Comparison of ENCODE assay signal across 8 mouse cellular contexts in the genomic region with DNA sequence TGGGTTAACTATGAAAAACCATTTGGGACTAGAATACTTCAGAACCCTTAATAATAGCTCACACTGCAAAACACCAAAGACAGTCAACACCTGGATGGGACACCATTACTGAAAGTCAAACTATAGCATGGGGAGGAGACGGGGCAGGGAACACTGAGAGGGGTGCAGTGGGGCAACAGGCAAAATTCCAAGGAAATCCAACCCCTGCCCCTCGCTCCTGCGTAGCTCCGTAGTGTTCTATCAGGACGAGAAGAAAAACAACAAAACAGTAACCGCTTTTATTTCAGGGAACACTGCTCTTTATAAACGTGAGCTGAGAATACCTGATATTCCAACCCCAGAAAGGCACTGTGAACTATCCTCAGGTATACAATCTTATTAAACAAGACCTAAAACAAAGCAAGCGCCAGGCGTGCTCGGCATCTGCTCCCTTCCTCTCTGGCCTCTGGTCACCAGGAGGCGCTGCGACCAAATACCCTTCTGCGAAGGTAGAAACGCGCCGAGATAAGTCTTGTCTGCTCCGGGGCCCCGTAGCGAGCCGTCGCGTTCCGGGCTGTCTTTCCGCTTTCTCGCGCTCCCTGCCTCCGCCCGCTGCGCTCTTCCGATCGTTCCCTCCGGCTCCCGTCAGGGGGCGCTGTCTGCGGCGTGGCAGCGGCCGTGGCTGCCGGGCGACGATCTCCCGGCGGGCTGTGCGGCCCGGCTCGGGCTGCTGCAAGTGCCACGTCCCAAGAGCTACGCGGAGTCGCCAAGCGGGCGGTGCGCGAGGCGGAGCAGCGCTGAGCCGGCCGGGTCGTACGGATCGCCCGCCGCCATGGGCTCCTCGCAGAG. TPM values are rescaled to one million over a fixed set of nuclear protein-coding genes. Genes with fewer than 3 reads are reported as not detected.
DNase-seq lines count a peak whose midpoint lies in the region; ATAC-seq lines count a peak whose summit lies in the region.

A gene (plus strand): TSS at position 690 of the 828 bp plus-strand sequence.

- H3K27me3 ChIP-seq in heart, embryonic 10.5 days (ENCODE audit: insufficient read depth, poor library complexity, severe bottlenecking), result 0 out of 2 replicates have a peak, but pooled peaks cover 4% of the 10 kb centered on the region
- H3K27me3 ChIP-seq in kidney, embryonic 15.5 days, result no peaks in the 10 kb centered on the region

- H3K4me2 ChIP-seq in kidney, embryonic 15.5 days, result peak within 1 kb of the TSS; percentile 79

- H3K9ac ChIP-seq in kidney, embryonic 15.5 days, result peak within 1 kb of the TSS; percentile 91

- no peaks in the 10 kb centered on the region for H3K9me3 ChIP-seq in heart, embryonic 10.5 days
- no peaks in the 10 kb centered on the region for H3K9me3 ChIP-seq in kidney, embryonic 15.5 days (replicated peaks)

- H3K4me1 ChIP-seq in heart, embryonic 10.5 days, result peaks cover 18% of the 10 kb centered on the region
- H3K4me1 ChIP-seq in kidney, embryonic 15.5 days, result peaks cover 20% of the 10 kb centered on the region

- H3K4me3 ChIP-seq in heart, embryonic 10.5 days, result peak within 1 kb of the TSS; percentile 97
- peak within 1 kb of the TSS; percentile 88 for H3K4me3 ChIP-seq in kidney, embryonic 15.5 days (replicated peaks)

- 2% methylated on average over 64 of the region's 64 CpGs for WGBS in heart, embryonic 10.5 days
- WGBS in kidney, embryonic 15.5 days, result under 1% methylated on average over 60 of the region's 64 CpGs

- peaks cover 5% of the 10 kb centered on the region; the same call in 1 of the 2 replicates for H3K36me3 ChIP-seq in heart, embryonic 10.5 days
- peaks cover 20% of the 10 kb centered on the region for H3K36me3 ChIP-seq in kidney, embryonic 15.5 days

- peak within 1 kb of the TSS; percentile 99 for H3K27ac ChIP-seq in heart, embryonic 10.5 days
- H3K27ac ChIP-seq in kidney, embryonic 15.5 days, result peak within 1 kb of the TSS; percentile 92

- peak; percentile 96 for ATAC-seq in erythroblast, adult 5-6 weeks (replicated peaks; ENCODE audit: low FRiP score, poor library complexity, severe bottlenecking)
- peak; percentile 97 for ATAC-seq in kidney, embryonic 15.5 days (replicated peaks; ENCODE audit: low FRiP score)
- peak; percentile 95 for ATAC-seq in monocyte, adult 5-6 weeks (replicated peaks; ENCODE audit: insufficient number of reproducible peaks, low FRiP score, low TSS enrichment, poor library complexity, severe bottlenecking)

- peak; percentile 97 for DNase-seq in B cell, adult 2 months
- DNase-seq in brain, adult 2 months (ENCODE audit: low read depth, low spot score), result peak; percentile 99
- peak; percentile 95 for DNase-seq in heart, embryonic 10.5 days (ENCODE audit: low spot score)
- DNase-seq in liver, result peak; percentile 96
- peak; percentile 96 to 99 for DNase-seq in spleen, postnatal 4 days (ENCODE audit: low spot score in 2 of 2)

RNA-seq across cellular contexts. Expression of the gene that starts here (rescaled TPM):
- 51.6 and 57.8 TPM in 2 replicates for total RNA-seq in erythroblast, adult 5-6 weeks (2015; ENCODE audit: low replicate concordance)
- 7.0 and 10.2 TPM in 2 replicates for total RNA-seq in erythroblast, adult 5-6 weeks (2017; ENCODE audit: low replicate concordance)
- polyA plus RNA-seq in heart, embryonic 10.5 days (2016; fragmentation: Nextera tagmentation; extraction: Ambion mirVana), result 198 and 205 TPM in 2 replicates
- polyA plus RNA-seq in kidney, embryonic 15.5 days (2015; fragmentation: Nextera tagmentation; extraction: Ambion mirVana), result 171 and 175 TPM in 2 replicates
- total RNA-seq in monocyte, adult 5-6 weeks (2017), result 36.6 to 41.3 TPM (median 39.7 TPM) in 3 replicates

Comparison
In these comparisons a context has a peak if more than half of its experiments do, and no peak if none do; other contexts are left out.
1. Peak in every context shown above with its lines: DNase-seq, ATAC-seq, H3K4me3 ChIP-seq and H3K27ac ChIP-seq.